Mouse (Mus musculus): Measurements from ENCODE around the gene D10Wsu102e.

- no peak for TF ChIP-seq CTCF (IDR thresholded peaks at IDR 0.05)
- no peak for TF ChIP-seq POLR2A (IDR thresholded peaks at IDR 0.05; ENCODE audit: insufficient read depth, low read depth, low read length)
Observed at GRCm38 (mm10) chr10:83343828-83344685, 16.0 kb upstream of the D10Wsu102e start.
